Mouse (Mus musculus) right cerebral cortex, postnatal 25 days (tissue): Measurements from ENCODE around the gene Gnai3.

Source experiments
- DNase-seq: peaks from one replicate; pipeline ENCODE4 v3.0.0; 2022

The Gnai3 gene

GRCm38 (mm10) chr3:108081681-108082080, 64.3 kb downstream of the Gnai3 start:
- no peak for DNase-seq

GRCm38 (mm10) chr3:108076836-108077235, 69.1 kb downstream of the Gnai3 start:
- DNase-seq = no peak

GRCm38 (mm10) chr3:108072983-108073569, 72.9 kb downstream of the Gnai3 start:
- no peak for DNase-seq

GRCm38 (mm10) chr3:108070295-108071293, 75.4 kb downstream of the Gnai3 start:
- DNase-seq = peak; percentile 58

- no peak for DNase-seq
Observed at GRCm38 (mm10) chr3:108069231-108069870, 76.6 kb downstream of the Gnai3 start.

- no peak for DNase-seq
Observed at GRCm38 (mm10) chr3:108068826-108069225, 77.1 kb downstream of the Gnai3 start.

GRCm38 (mm10) chr3:108067370-108067934, 78.5 kb downstream of the Gnai3 start:
- no peak for DNase-seq

GRCm38 (mm10) chr3:108065551-108065950, 80.4 kb downstream of the Gnai3 start:
- no peak for DNase-seq

- DNase-seq = no peak
Observed at GRCm38 (mm10) chr3:108064672-108065071, 81.3 kb downstream of the Gnai3 start.

GRCm38 (mm10) chr3:108062648-108063047, 83.3 kb downstream of the Gnai3 start:
- DNase-seq = no peak

- no peak for DNase-seq
Observed at GRCm38 (mm10) chr3:108061420-108061819, 84.5 kb downstream of the Gnai3 start.
